Mouse (Mus musculus) T-cell, adult 2 months (primary cell): ENCODE data around the gene Mark4.

Experiments used
- DNase-seq: peaks from one replicate; pipeline ENCODE4 v3.0.0; 2022; ENCODE audit warnings: low spot score

Gene Mark4

GRCm38 (mm10) chr7:19394484-19394883 lies 64.1 kb downstream of the Mark4 start:
- DNase-seq: no peak

GRCm38 (mm10) chr7:19388699-19389413 lies 69.8 kb downstream of the Mark4 start:
- DNase-seq: no peak

GRCm38 (mm10) chr7:19383708-19384107 lies 74.9 kb downstream of the Mark4 start:
- DNase-seq: no peak

GRCm38 (mm10) chr7:19382166-19382541 lies 76.5 kb downstream of the Mark4 start:
- peak; percentile 36 for DNase-seq

- peak; percentile 99 for DNase-seq
Measured at GRCm38 (mm10) chr7:19381377-19382165, 77.0 kb downstream of the Mark4 start, which contains the start of gene Ercc2. Ercc2 (plus strand) TSS chr7:19382010.

- DNase-seq: no peak
Measured at GRCm38 (mm10) chr7:19378049-19378448, 80.6 kb downstream of the Mark4 start.

GRCm38 (mm10) chr7:19376019-19376418 lies 82.6 kb downstream of the Mark4 start:
- DNase-seq: no peak

- no peak for DNase-seq
Measured at GRCm38 (mm10) chr7:19375368-19375767, 83.3 kb downstream of the Mark4 start.
